Mouse (Mus musculus): ENCODE data around the gene Ccng2. TPM values are rescaled to one million over a fixed set of nuclear protein-coding genes. Genes with fewer than 3 reads are reported as not detected.

The Ccng2 gene
- total and polyA plus RNA-seq, 2 experiments from 2014 or later, result 20.2 to 68.2 TPM

DNA sequence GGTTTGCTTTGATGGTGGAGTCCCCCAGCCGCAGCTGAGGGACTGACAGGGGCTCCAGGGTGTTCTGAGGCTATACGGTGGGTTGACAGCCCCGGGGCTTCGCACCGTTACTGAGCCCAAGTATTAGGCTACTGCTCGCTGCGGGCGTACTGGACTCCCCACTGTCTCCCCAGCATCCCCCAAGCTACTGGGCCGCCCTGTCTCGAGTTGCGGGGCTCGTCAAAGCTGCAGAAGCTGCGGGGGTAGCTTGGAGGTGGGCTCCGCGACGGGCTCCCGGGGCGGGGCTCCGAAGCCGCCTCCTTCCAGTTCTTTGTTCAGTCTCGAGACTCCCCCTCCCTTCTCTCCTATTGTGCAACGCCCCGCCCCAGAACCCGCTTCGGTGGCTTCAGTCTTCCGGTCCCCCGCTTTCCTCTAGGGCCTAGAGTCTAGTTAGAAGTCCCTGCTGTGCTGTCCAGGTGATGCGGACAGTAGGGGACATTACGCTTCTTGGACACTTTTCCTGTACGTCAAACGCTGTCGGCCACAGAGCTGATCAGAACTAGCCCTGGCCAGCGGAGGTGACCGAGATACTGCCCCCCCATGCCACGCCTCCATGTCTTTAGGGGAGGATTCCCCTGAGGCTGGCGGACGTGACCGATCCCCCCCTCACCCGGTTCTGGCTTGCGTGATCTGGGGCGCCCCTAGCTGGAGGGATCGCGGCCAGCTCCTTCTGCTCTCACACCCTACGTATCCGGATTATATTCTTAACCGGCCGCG is 972 bp downstream of the Ccng2 start:
- H3K9ac ChIP-seq (replicated peaks; ENCODE audit: low read depth, low read length), result peak overlapping the region; percentile 94
- H3K9me3 ChIP-seq (replicated peaks; ENCODE audit: control insufficient read depth, low read length), result no peaks in the 10 kb centered on the region
- peak; percentile 86 for DNase-seq (ENCODE audit: low spot score)
- H3K4me3 ChIP-seq (ENCODE audit: low read depth, low read length), result peak overlapping the region; percentile 97
- ATAC-seq (ENCODE audit: insufficient read depth, low read depth), result peak; percentile 64
- peak overlapping the region; percentile 93 for H3K27ac ChIP-seq (ENCODE audit: low read depth)
- peaks cover 7% of the 10 kb centered on the region for H3K4me1 ChIP-seq (ENCODE audit: control insufficient read depth, insufficient read depth)
- H3K27me3 ChIP-seq (ENCODE audit: control insufficient read depth, insufficient read depth, low read length), result no peaks in the 10 kb centered on the region
- peaks cover 30% of the 10 kb centered on the region for H3K36me3 ChIP-seq (replicated peaks; ENCODE audit: control insufficient read depth, insufficient read depth, low read length)
- under 1% methylated on average over 48 of the region's 48 CpGs for WGBS
- TF ChIP-seq EP300 (IDR thresholded peaks at IDR 0.05; ENCODE audit: low read depth) (no peak), CTCF (IDR thresholded peaks at IDR 0.05; ENCODE audit: low read depth) (peak; percentile 50)
- H3K4me2 ChIP-seq (ENCODE audit: low read depth, low read length), result peak overlapping the region; percentile 82

DNA sequence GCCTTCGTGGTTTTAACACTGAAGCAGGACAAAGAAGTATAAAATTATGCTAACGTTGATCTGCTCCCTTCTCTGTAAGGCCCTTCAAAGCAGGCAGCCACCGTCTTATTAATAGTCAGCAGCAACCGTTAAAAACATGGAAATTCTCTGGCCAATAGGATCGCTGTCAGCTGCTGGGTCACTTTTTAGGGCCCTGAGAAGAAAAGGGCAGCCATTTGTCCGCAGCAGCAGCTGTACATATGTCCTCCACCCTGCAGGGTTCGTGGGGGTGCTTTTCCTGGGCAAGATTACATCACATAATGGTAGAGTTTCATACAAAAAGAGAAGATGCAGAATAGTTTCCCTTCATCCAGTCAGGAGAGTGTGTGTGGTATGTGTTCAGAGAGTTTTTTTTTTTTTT is 3.0 kb downstream of the Ccng2 start:
- H3K9me3 ChIP-seq (replicated peaks; ENCODE audit: control insufficient read depth, low read length), result no peaks in the 10 kb centered on the region
- H3K4me1 ChIP-seq (ENCODE audit: control insufficient read depth, insufficient read depth), result peaks cover 6% of the 10 kb centered on the region; the same call in 1 of the 2 replicates
- no peak overlapping the region for H3K4me3 ChIP-seq (ENCODE audit: low read depth, low read length)
- H3K9ac ChIP-seq (replicated peaks; ENCODE audit: low read depth, low read length), result no peak overlapping the region
- H3K27ac ChIP-seq (ENCODE audit: low read depth), result no peak overlapping the region
- TF ChIP-seq CTCF (IDR thresholded peaks at IDR 0.05; ENCODE audit: low read depth) (no peak), EP300 (IDR thresholded peaks at IDR 0.05; ENCODE audit: low read depth) (no peak)
- 48% methylated on average over 7 of the region's 7 CpGs for WGBS
- DNase-seq (ENCODE audit: low spot score), result no peak
- no peak for ATAC-seq (ENCODE audit: insufficient read depth, low read depth)
- peaks cover 51% of the 10 kb centered on the region for H3K36me3 ChIP-seq (replicated peaks; ENCODE audit: control insufficient read depth, insufficient read depth, low read length)
- no peaks in the 10 kb centered on the region for H3K27me3 ChIP-seq (ENCODE audit: control insufficient read depth, insufficient read depth, low read length)
- peak overlapping the region; percentile 82; the same call in 1 of the 2 replicates for H3K4me2 ChIP-seq (ENCODE audit: low read depth, low read length)

- WGBS, result 94% methylated on average over 18 of the region's 18 CpGs
- H3K36me3 ChIP-seq (replicated peaks; ENCODE audit: control insufficient read depth, insufficient read depth, low read length), result peaks cover 57% of the 10 kb centered on the region
Measured at GRCm38 (mm10) chr5:93270721-93271120, 3.7 kb downstream of the Ccng2 start.

DNA sequence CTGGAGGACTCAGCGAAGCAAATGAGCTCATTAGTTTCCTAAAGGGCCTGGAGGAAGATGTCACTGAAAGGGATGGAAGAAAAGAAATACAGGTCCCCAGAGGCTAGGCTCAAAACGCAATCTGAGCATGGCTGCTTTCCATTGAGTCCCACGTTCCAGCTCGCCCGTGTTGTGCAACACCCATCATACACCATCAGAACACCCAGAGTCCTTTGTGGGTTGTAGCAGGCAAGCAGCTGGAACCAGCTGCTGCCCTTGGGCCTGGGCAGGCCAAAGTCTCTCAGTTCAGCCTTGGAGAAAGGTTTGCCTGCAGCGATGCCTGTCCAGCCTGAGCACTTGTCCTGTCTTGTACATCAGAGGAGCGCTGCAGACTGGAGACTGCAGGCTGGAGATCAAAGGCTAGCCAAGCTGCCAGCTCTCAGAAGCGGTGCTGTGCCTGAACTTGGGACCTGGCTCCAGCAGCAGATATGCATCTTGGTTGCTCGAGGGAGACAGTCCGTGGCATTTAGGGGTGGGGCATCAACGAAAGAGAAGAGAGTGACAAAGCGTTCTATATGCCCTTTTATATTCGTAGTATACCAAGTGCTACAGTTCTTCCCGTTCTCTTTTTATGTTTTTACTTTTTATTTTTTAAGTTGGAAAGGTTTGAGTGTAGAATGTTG is 15.5 kb downstream of the Ccng2 start:
- peak; percentile 36 for DNase-seq (ENCODE audit: low spot score)
- 58% methylated on average over 14 of the region's 14 CpGs for WGBS
- TF ChIP-seq CTCF (IDR thresholded peaks at IDR 0.05; ENCODE audit: low read depth) (no peak), EP300 (IDR thresholded peaks at IDR 0.05; ENCODE audit: low read depth) (no peak)
- Histone ChIP-seq H3K4me2 (ENCODE audit: low read depth, low read length) (no peak overlapping the region), H3K9me3 (replicated peaks; ENCODE audit: control insufficient read depth, low read length) (no peaks in the 10 kb centered on the region), H3K4me3 (ENCODE audit: low read depth, low read length) (no peak overlapping the region), H3K27ac (ENCODE audit: low read depth) (0 out of 2 replicates have a peak overlapping the region, but pooled peaks have one; percentile 7), H3K27me3 (ENCODE audit: control insufficient read depth, insufficient read depth, low read length) (no peaks in the 10 kb centered on the region), H3K4me1 (ENCODE audit: control insufficient read depth, insufficient read depth) (no peaks in the 10 kb centered on the region), H3K36me3 (replicated peaks; ENCODE audit: control insufficient read depth, insufficient read depth, low read length) (peaks cover 8% of the 10 kb centered on the region), H3K9ac (replicated peaks; ENCODE audit: low read depth, low read length) (no peak overlapping the region)
- ATAC-seq (ENCODE audit: insufficient read depth, low read depth), result peak; percentile 80

More at GRCm38 (mm10) chr5:93270721-93271120, 3.7 kb downstream of the Ccng2 start:
- no peak overlapping the region for H3K4me3 ChIP-seq (ENCODE audit: low read depth, low read length)
- H3K9me3 ChIP-seq (replicated peaks; ENCODE audit: control insufficient read depth, low read length), result no peaks in the 10 kb centered on the region
- H3K27ac ChIP-seq (ENCODE audit: low read depth), result no peak overlapping the region
- no peak overlapping the region for H3K9ac ChIP-seq (replicated peaks; ENCODE audit: low read depth, low read length)
- DNase-seq (ENCODE audit: low spot score), result no peak
- no peaks in the 10 kb centered on the region for H3K27me3 ChIP-seq (ENCODE audit: control insufficient read depth, insufficient read depth, low read length)
- peaks cover 6% of the 10 kb centered on the region; the same call in 1 of the 2 replicates for H3K4me1 ChIP-seq (ENCODE audit: control insufficient read depth, insufficient read depth)
- no peak overlapping the region for H3K4me2 ChIP-seq (ENCODE audit: low read depth, low read length)
- no peak for ATAC-seq (ENCODE audit: insufficient read depth, low read depth)
- TF ChIP-seq EP300 (IDR thresholded peaks at IDR 0.05; ENCODE audit: low read depth), result no peak
- no peak for TF ChIP-seq CTCF (IDR thresholded peaks at IDR 0.05; ENCODE audit: low read depth)

DNA sequence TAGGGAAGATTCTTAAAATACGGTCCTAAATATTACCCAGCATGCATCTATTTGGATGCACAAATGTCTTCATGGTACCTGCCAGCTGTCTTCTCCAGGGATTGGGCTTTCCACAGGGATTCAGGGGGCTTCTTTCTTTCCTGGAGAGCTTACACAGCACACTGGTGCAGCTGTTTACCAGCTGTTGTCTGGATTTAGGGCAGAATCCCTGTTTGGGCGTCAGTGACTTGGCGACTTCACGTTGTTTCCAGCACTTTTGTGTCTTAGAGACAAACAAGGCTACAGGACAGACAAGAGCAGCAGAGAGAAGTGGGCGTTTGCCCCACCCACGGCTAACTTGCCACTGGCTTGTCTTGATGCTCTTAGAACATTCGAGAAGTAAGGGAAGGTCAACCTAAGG is 16.1 kb downstream of the Ccng2 start:
- Histone ChIP-seq H3K36me3 (replicated peaks; ENCODE audit: control insufficient read depth, insufficient read depth, low read length) (0 out of 2 replicates have a peak, but pooled peaks cover 2% of the 10 kb centered on the region), H3K4me3 (ENCODE audit: low read depth, low read length) (no peak overlapping the region), H3K4me2 (ENCODE audit: low read depth, low read length) (no peak overlapping the region), H3K9ac (replicated peaks; ENCODE audit: low read depth, low read length) (no peak overlapping the region), H3K27ac (ENCODE audit: low read depth) (no peak overlapping the region), H3K9me3 (replicated peaks; ENCODE audit: control insufficient read depth, low read length) (no peaks in the 10 kb centered on the region), H3K27me3 (ENCODE audit: control insufficient read depth, insufficient read depth, low read length) (no peaks in the 10 kb centered on the region), H3K4me1 (ENCODE audit: control insufficient read depth, insufficient read depth) (no peaks in the 10 kb centered on the region)
- no peak for DNase-seq (ENCODE audit: low spot score)
- no peak for TF ChIP-seq CTCF (IDR thresholded peaks at IDR 0.05; ENCODE audit: low read depth)
- TF ChIP-seq EP300 (IDR thresholded peaks at IDR 0.05; ENCODE audit: low read depth), result no peak
- no peak for ATAC-seq (ENCODE audit: insufficient read depth, low read depth)
- 58% methylated on average over 7 of the region's 7 CpGs for WGBS

Data from heart, postnatal 0 days (tissue).